Mouse (Mus musculus) intestine, embryonic 16.5 days (tissue): ENCODE data around the gene Cap2. TPM values are rescaled to one million over a fixed set of nuclear protein-coding genes. Genes with fewer than 3 reads are reported as not detected.

Experiments used
- ATAC-seq: fragments of 200-750 bp; cut with Nextera tagmentation; 2 replicates; pipeline ENCODE4 v1.8.0; 2017; ENCODE audit warnings: moderate TSS enrichment, moderate library complexity
- H3K27ac ChIP-seq: fragments of 300-500 bp; sonication (generic); 2 replicates; pipeline ENCODE4 v1.5.1; 2014; ENCODE audit warnings: mild to moderate bottlenecking, low read length
- H3K27me3 ChIP-seq: fragments of 300-500 bp; sonication (generic); replicated peaks from 2 replicates; pipeline ENCODE4 v1.6.1; 2014; ENCODE audit warnings: low read length, control low read depth, mixed read lengths; ENCODE audit not compliant: control insufficient read depth, insufficient read depth
- H3K36me3 ChIP-seq: fragments of 300-500 bp; sonication (generic); 2 replicates; pipeline ENCODE4 v1.6.1; 2014; ENCODE audit warnings: low read length, control low read depth; ENCODE audit not compliant: control insufficient read depth, insufficient read depth
- H3K4me1 ChIP-seq: fragments of 300-500 bp; sonication (generic); 2 replicates; pipeline ENCODE4 v1.6.1; 2014; ENCODE audit warnings: low read length, control low read depth, mixed read lengths; ENCODE audit not compliant: control insufficient read depth, insufficient read depth
- H3K4me2 ChIP-seq: fragments of 300-500 bp; sonication (generic); 2 replicates; pipeline ENCODE4 v1.6.1; 2014; ENCODE audit warnings: low read depth, low read length, control low read depth
- H3K4me3 ChIP-seq: fragments of 300-500 bp; sonication (generic); 2 replicates; pipeline ENCODE4 v1.5.1; 2014; ENCODE audit warnings: mild to moderate bottlenecking, low read length
- H3K9ac ChIP-seq: fragments of 300-500 bp; sonication (generic); 2 replicates; pipeline ENCODE4 v1.6.1; 2014; ENCODE audit warnings: low read depth, low read length
- H3K9me3 ChIP-seq: fragments of 300-500 bp; sonication (generic); 2 replicates; pipeline ENCODE4 v1.6.1; 2016; ENCODE audit warnings: low read length, control low read depth; ENCODE audit not compliant: control insufficient read depth
- WGBS: fragments of 180-500 bp; shearing (Covaris S2); extraction: QIAGEN DNeasy Blood & Tissue Kit; methylation state at CpG from one replicate; pipeline ENCODE4 v1.1.7; 2014; 5-methylcytosine and 5-hydroxymethylcytosine counted together
- polyA plus RNA-seq: library from polyadenylated mRNA; unstranded; fragments of >200 nt; fragmentation: Nextera tagmentation; extraction: Ambion mirVana; gene quantifications from 2 replicates; pipeline ENCODE4 v1.2.1, GENCODE M21; 2015

The Cap2 gene
- polyA plus RNA-seq, 1 experiment from 2014 or later, result 10.7 TPM

DNA sequence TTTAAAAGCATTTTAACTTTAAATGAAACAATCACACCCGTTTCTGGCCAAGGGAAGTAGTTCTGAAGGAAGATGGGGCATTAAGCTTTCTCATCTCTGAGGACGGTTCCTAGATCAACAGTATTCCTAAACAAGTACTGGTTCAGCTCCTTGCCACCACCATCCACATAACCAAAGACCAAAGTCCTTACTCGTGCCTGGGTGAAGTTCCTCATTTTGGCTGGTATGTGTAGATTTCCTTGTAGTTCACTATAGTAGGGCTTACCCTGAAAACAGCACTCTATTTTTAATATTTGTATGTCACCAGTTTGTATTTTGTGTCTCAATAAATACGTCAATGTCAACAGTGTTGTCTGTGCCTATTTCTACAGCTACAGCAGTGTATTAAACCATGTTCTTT, 176.1 kb downstream of the Cap2 start:
- no peak overlapping the region for H3K27ac ChIP-seq
- H3K27me3 ChIP-seq, result no peaks in the 10 kb centered on the region
- ATAC-seq, result no peak
- 74% methylated on average over 4 of the region's 4 CpGs for WGBS
- no peak overlapping the region for H3K4me2 ChIP-seq
- no peaks in the 10 kb centered on the region for H3K4me1 ChIP-seq
- H3K9ac ChIP-seq, result no peak overlapping the region
- no peaks in the 10 kb centered on the region for H3K9me3 ChIP-seq
- no peak overlapping the region for H3K4me3 ChIP-seq
- H3K36me3 ChIP-seq, result peaks cover 7% of the 10 kb centered on the region

DNA sequence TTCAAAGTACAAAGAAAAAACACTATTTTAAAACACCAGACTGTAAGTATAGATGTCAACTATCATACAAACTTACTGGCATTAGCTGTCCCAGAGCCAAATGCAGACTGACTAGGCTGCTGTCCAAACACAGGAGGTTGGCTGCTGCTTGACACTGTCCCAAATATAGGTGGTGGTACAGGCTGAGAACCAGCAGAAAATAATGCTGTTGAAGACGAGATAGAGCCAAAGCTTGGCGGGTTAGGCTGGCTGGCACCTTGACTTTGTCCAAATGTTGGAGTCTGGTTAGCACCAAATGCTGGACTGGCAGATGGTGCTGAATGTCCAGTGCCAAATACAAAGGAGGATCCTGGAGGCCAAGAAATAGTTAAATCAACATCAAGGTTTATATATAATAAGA, 181.3 kb downstream of the Cap2 start:
- 83% methylated on average over 2 of the region's 2 CpGs for WGBS
- Histone ChIP-seq H3K9ac (no peak overlapping the region), H3K9me3 (no peaks in the 10 kb centered on the region), H3K4me1 (no peaks in the 10 kb centered on the region), H3K36me3 (peaks cover 10% of the 10 kb centered on the region; the same call in 1 of the 2 replicates), H3K27ac (no peak overlapping the region), H3K27me3 (no peaks in the 10 kb centered on the region), H3K4me2 (no peak overlapping the region), H3K4me3 (no peak overlapping the region)
- ATAC-seq, result no peak

GRCm38 (mm10) chr13:46683370-46683769, 181.7 kb downstream of the Cap2 start:
- Histone ChIP-seq H3K36me3 (peaks cover 10% of the 10 kb centered on the region; the same call in 1 of the 2 replicates), H3K4me2 (no peak overlapping the region), H3K27me3 (no peaks in the 10 kb centered on the region), H3K4me1 (no peaks in the 10 kb centered on the region), H3K27ac (no peak overlapping the region), H3K4me3 (no peak overlapping the region), H3K9me3 (no peaks in the 10 kb centered on the region), H3K9ac (no peak overlapping the region)
- WGBS, result 60% methylated on average over 1 of the region's 1 CpGs
- ATAC-seq, result no peak

DNA sequence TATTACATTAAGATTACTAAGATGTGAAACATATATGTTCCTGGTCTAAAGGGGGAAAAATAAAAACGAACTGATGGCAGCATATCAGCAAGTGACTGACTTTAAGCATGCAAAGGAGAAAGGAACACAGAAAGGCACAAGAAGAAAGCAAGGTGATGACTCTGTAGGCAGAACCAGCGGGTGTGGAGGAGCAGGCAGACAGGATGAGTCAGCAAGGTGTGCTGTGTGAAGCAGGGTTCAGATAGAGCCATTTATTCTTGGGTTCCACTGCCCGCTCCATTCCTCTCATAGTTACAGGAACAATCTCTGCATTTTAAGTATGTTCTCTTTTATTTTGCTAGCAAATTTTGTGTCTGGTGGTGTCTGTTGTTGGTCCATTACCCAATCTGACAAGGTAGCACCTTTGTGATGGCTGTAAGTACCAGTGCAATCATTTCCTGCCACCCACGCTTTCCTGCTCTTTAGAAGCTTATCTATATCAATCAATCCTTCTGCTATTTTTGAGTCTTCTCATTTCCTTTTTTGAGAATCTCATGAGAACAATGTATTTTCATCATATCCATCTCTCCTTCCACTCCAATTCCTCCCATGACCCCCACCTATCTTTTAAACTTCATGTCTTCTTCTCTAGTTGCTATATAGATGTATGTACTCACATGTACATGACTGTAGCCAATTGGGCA, 189.1 kb downstream of the Cap2 start:
- no peak for ATAC-seq
- H3K27ac ChIP-seq, result no peak overlapping the region
- peaks cover 8% of the 10 kb centered on the region for H3K36me3 ChIP-seq
- WGBS, result 82% methylated on average over 4 of the region's 4 CpGs
- no peak overlapping the region for H3K9ac ChIP-seq
- no peaks in the 10 kb centered on the region for H3K4me1 ChIP-seq
- no peak overlapping the region for H3K4me2 ChIP-seq
- no peaks in the 10 kb centered on the region for H3K9me3 ChIP-seq
- no peaks in the 10 kb centered on the region for H3K27me3 ChIP-seq
- no peak overlapping the region for H3K4me3 ChIP-seq

- peak; percentile 87 for ATAC-seq
- Histone ChIP-seq H3K27me3 (no peaks in the 10 kb centered on the region), H3K27ac (no peak overlapping the region; the same call in 1 of the 2 replicates), H3K36me3 (peaks cover 5% of the 10 kb centered on the region), H3K4me3 (no peak overlapping the region), H3K4me2 (no peak overlapping the region), H3K4me1 (no peaks in the 10 kb centered on the region), H3K9ac (no peak overlapping the region), H3K9me3 (no peaks in the 10 kb centered on the region)
- 70% methylated on average over 1 of the region's 1 CpGs for WGBS
Observed at GRCm38 (mm10) chr13:46695296-46695908, 193.8 kb downstream of the Cap2 start.

- Histone ChIP-seq H3K4me1 (no peaks in the 10 kb centered on the region), H3K27me3 (no peaks in the 10 kb centered on the region), H3K4me3 (no peak overlapping the region), H3K9ac (no peak overlapping the region), H3K36me3 (peaks cover 5% of the 10 kb centered on the region), H3K9me3 (no peaks in the 10 kb centered on the region), H3K4me2 (no peak overlapping the region), H3K27ac (no peak overlapping the region)
- peak; percentile 74 for ATAC-seq
- 92% methylated on average over 1 of the region's 1 CpGs for WGBS
Observed at GRCm38 (mm10) chr13:46695932-46696331, 194.3 kb downstream of the Cap2 start.

DNA sequence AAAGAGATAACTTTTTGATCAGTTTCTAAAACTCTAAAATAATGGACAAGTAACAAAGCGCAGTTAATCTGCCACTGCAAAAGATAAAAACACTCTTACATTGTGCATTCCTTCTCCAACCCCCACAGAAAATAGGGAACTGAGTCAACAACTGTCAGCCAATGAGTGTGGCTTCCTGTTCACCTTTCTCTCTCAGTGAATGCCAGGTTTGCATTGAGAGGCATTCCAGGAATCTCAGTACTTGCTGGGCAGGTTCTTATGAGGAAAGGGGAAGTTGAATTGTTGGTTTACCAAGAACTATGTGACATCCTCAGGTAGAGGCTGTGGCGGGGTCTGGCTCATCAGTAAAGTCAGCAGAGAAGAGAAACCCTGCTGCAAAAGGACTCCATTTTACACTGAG, 195.1 kb downstream of the Cap2 start:
- Histone ChIP-seq H3K9me3 (no peaks in the 10 kb centered on the region), H3K4me2 (no peak overlapping the region), H3K36me3 (peaks cover 5% of the 10 kb centered on the region), H3K4me3 (no peak overlapping the region), H3K27ac (peak overlapping the region; percentile 33; the same call in 1 of the 2 replicates), H3K27me3 (no peaks in the 10 kb centered on the region), H3K4me1 (no peaks in the 10 kb centered on the region), H3K9ac (no peak overlapping the region)
- 70% methylated on average over 2 of the region's 2 CpGs for WGBS
- peak; percentile 45; the same call in 1 of the 2 replicates for ATAC-seq

DNA sequence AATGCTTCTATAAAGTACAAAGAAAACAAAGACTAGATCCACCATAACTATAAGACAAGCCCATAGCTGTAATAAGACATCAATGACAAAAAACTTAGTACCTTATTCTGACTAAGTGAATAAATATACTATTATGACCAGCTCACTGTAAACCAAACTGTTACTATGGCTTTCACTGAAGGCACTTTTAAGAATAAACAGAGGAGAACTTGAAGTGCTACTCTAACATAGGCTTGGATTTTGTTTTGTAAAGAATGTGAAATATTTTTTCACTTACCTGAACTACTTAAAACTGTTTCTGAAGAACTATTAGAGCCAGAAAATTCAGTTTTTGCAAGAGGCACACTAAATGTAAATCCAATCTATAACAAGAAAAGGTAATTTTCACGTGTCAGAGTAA, 197.7 kb downstream of the Cap2 start:
- ATAC-seq, result no peak

More for the DNA sequence above, 197.7 kb downstream of the Cap2 start:
- no peaks in the 10 kb centered on the region for H3K27me3 ChIP-seq
- no peaks in the 10 kb centered on the region for H3K4me1 ChIP-seq
- no peak overlapping the region for H3K27ac ChIP-seq
- no peaks in the 10 kb centered on the region for H3K9me3 ChIP-seq
- WGBS, result 90% methylated on average over 1 of the region's 1 CpGs
- no peak overlapping the region for H3K4me2 ChIP-seq
- no peak overlapping the region for H3K4me3 ChIP-seq
- no peaks in the 10 kb centered on the region for H3K36me3 ChIP-seq
- H3K9ac ChIP-seq, result no peak overlapping the region
